Mouse (Mus musculus) CD4-positive, CD25-positive, alpha-beta regulatory T cell, adult 4 months (primary cell): ENCODE results near the gene Fosl1. TPM values are rescaled to one million over a fixed set of nuclear protein-coding genes. Genes with fewer than 3 reads are reported as not detected.

Experiments
- polyA plus RNA-seq, 2 experiments: library from polyadenylated mRNA; unstranded; fragments of 100-300 nt; shearing (Covaris generic); gene quantifications; one replicate each; pipeline ENCODE4 v1.2.1; 2017

Fosl1 gene
- polyA plus RNA-seq, 2 experiments from 2014 or later: not detected

Other genes starting within 250 kb of the Fosl1 start
- gene Pacs1, start 174.4 kb upstream of the Fosl1 start, polyA plus RNA-seq: 10 to 100 TPM; 16.5 to 21.9 TPM
- 100 to 1,000 TPM; 341 to 465 TPM for gene Sf3b2, start 152.1 kb upstream of the Fosl1 start, polyA plus RNA-seq
- under 1 TPM in 1 of 2 experiments, not detected in 1; 0.15 TPM for gene Gal3st3, start 149.2 kb upstream of the Fosl1 start, polyA plus RNA-seq
- not detected for gene Catsper1, start 111.8 kb upstream of the Fosl1 start, polyA plus RNA-seq
- 1 to 10 TPM; 2.7 to 3.2 TPM for gene Cst6, start 98.0 kb upstream of the Fosl1 start, polyA plus RNA-seq
- gene Eif1ad, start 80.8 kb upstream of the Fosl1 start, polyA plus RNA-seq: 10 to 100 TPM; 46.1 to 57.1 TPM
- gene Banf1, start 80.4 kb upstream of the Fosl1 start, polyA plus RNA-seq: 100 to 1,000 TPM; 246 to 256 TPM
- 10 to 100 TPM; 18.1 to 30.1 TPM for gene Sart1, start 58.8 kb upstream of the Fosl1 start, polyA plus RNA-seq
- gene Tsga10ip, start 45.0 kb upstream of the Fosl1 start, polyA plus RNA-seq: not detected
- 10 to 100 TPM; 56.0 to 57.2 TPM for gene Drap1, start 22.6 kb upstream of the Fosl1 start, polyA plus RNA-seq
- 10 to 100 TPM; 20.8 to 28.7 TPM for gene AI837181, start 22.4 kb upstream of the Fosl1 start, polyA plus RNA-seq
- gene Ccdc85b, start 10.3 kb downstream of the Fosl1 start, polyA plus RNA-seq: under 1 TPM; 0.48 to 0.83 TPM
- 100 to 1,000 TPM in 1 of 2 experiments, 10 to 100 TPM in 1; 86.2 to 159 TPM for gene Fibp, start 13.1 kb downstream of the Fosl1 start, polyA plus RNA-seq
- gene Ctsw, start 21.0 kb downstream of the Fosl1 start, polyA plus RNA-seq: 100 to 1,000 TPM; 136 to 191 TPM
- 1 to 10 TPM; 1.5 to 4.6 TPM for gene Efemp2, start 26.4 kb downstream of the Fosl1 start, polyA plus RNA-seq
- 10 to 100 TPM; 44.8 to 51.5 TPM for gene Mus81, start 40.9 kb downstream of the Fosl1 start, polyA plus RNA-seq
- 1,000 to 10,000 TPM; 1,977 to 2,151 TPM for gene Cfl1, start 42.9 kb downstream of the Fosl1 start, polyA plus RNA-seq
- not detected for gene 1700020D05Rik, start 56.2 kb downstream of the Fosl1 start, polyA plus RNA-seq
- 10 to 100 TPM; 20.2 to 23.6 TPM for gene Snx32, start 63.0 kb downstream of the Fosl1 start, polyA plus RNA-seq
- gene Ovol1, start 113.1 kb downstream of the Fosl1 start, polyA plus RNA-seq: not detected
- gene Ap5b1, start 120.5 kb downstream of the Fosl1 start, polyA plus RNA-seq: 1 to 10 TPM; 3.8 to 7.4 TPM
- 100 to 1,000 TPM in 1 of 2 experiments, 10 to 100 TPM in 1; 55.0 to 102 TPM for gene Rnaseh2c, start 154.3 kb downstream of the Fosl1 start, polyA plus RNA-seq
- gene Kat5, start 162.7 kb downstream of the Fosl1 start, polyA plus RNA-seq: 10 to 100 TPM; 38.8 to 84.9 TPM
- 100 to 1,000 TPM; 111 to 174 TPM for gene Rela, start 189.9 kb downstream of the Fosl1 start, polyA plus RNA-seq
- gene Sipa1, start 216.2 kb downstream of the Fosl1 start, polyA plus RNA-seq: 10 to 100 TPM; 19.0 to 25.6 TPM
- gene Map3k11, start 241.2 kb downstream of the Fosl1 start, polyA plus RNA-seq: 1 to 10 TPM; 6.3 to 8.4 TPM
- 10 to 100 TPM; 21.6 to 23.9 TPM for gene Pcnx3, start 241.4 kb downstream of the Fosl1 start, polyA plus RNA-seq